Mouse (Mus musculus) lung, adult 2 months (tissue): ENCODE measurements around the gene Bmp7.

Source experiments
- CTCF ChIP-seq: fragments of 200-500 bp; IDR thresholded peaks from 2 replicates; pipeline ENCODE4 v1.5.1; 2011; ENCODE audit warnings: mild to moderate bottlenecking, low read length, control low read depth; ENCODE audit not compliant: insufficient read depth
- POLR2A ChIP-seq: fragments of 200-500 bp; IDR thresholded peaks from 2 replicates; pipeline ENCODE4 v1.6.1; 2011; ENCODE audit warnings: low read depth, mild to moderate bottlenecking, control low read depth, low read length, borderline replicate concordance; ENCODE audit errors: extremely low read depth

- TF ChIP-seq CTCF (no peak), POLR2A (no peak)
Measured at GRCm38 (mm10) chr2:172828229-172828628, 111.9 kb downstream of the Bmp7 start.
